Mouse (Mus musculus) C2C12 (cell line): ENCODE measurements around the gene Pdpr. TPM values are rescaled to one million over a fixed set of nuclear protein-coding genes. Genes with fewer than 3 reads are reported as not detected.

Source experiments
- H3K27me3 ChIP-seq: one replicate; pipeline ENCODE4 v1.6.1; 2011; ENCODE audit not compliant: control insufficient read depth, insufficient read depth, insufficient read length
- H3K36me3 ChIP-seq: one replicate; pipeline ENCODE4 v1.6.1; 2011; ENCODE audit not compliant: control insufficient read depth, insufficient read depth
- H3K4me3 ChIP-seq: one replicate; pipeline ENCODE4 v1.5.1; 2011; ENCODE audit warnings: mild to moderate bottlenecking, control low read depth; ENCODE audit not compliant: poor library complexity, insufficient read depth, severe bottlenecking
- H3K79me2 ChIP-seq: one replicate; pipeline ENCODE4 v1.6.1; 2011; ENCODE audit not compliant: control insufficient read depth, insufficient read depth
- H3K79me3 ChIP-seq: one replicate; pipeline ENCODE4 v1.6.1; 2011; ENCODE audit warnings: low read depth, control low read depth
- H3ac ChIP-seq: one replicate; pipeline ENCODE3; 2011; ENCODE audit warnings: low read depth; ENCODE audit not compliant: control insufficient read depth, insufficient read length
- CEBPB ChIP-seq: IDR thresholded peaks from one replicate; pipeline ENCODE4 v1.6.1; 2011; ENCODE audit warnings: low read depth, mild to moderate bottlenecking, control low read depth, moderate library complexity
- CTCF ChIP-seq: IDR thresholded peaks from one replicate; pipeline ENCODE4 v1.5.1; 2011; ENCODE audit not compliant: control insufficient read depth, insufficient read depth, insufficient read length
- FOSL1 ChIP-seq: IDR thresholded peaks from one replicate; pipeline ENCODE4 v1.8.0; 2011; ENCODE audit warnings: mild to moderate bottlenecking, low read length; ENCODE audit not compliant: poor library complexity, insufficient read depth, severe bottlenecking
- MAX ChIP-seq: IDR thresholded peaks from one replicate; pipeline ENCODE4 v1.6.1; 2011; ENCODE audit warnings: mild to moderate bottlenecking, control low read depth
- MYOD1 ChIP-seq: IDR thresholded peaks from one replicate; pipeline ENCODE4 v1.6.1; 2011; ENCODE audit warnings: low read depth; ENCODE audit not compliant: control insufficient read depth, insufficient read length
- MYOG ChIP-seq: IDR thresholded peaks from one replicate; pipeline ENCODE4 v1.6.1; 2011; ENCODE audit not compliant: control insufficient read depth, insufficient read length; ENCODE audit errors: extremely low read depth
- USF1 ChIP-seq: IDR thresholded peaks from one replicate; pipeline ENCODE4 v1.6.1; 2011; ENCODE audit warnings: low read depth, mild to moderate bottlenecking, control low read depth, moderate library complexity
- long read RNA-seq, 2 experiments: library from polyadenylated mRNA; unstranded; transcript quantifications; one replicate each; pipeline ENCODE4 v2.0.0; 2019 to 2020
- polyA plus RNA-seq: library from polyadenylated mRNA; unstranded; fragments of >200 nt; fragmentation: generic; extraction: Trizol; gene quantifications from one replicate; pipeline ENCODE4 v1.2.1, GENCODE M21; 2012; ENCODE audit warnings: missing spikeins

Gene Pdpr
- polyA plus RNA-seq = 5.2 TPM
- long read RNA-seq, experiment 1, partial matches to known transcripts = 3 of 4 reads
- long read RNA-seq, experiment 1, other reads (novel, unspliced or antisense) = 1 of 4 reads
- long read RNA-seq, experiment 2, full-length matches to known transcripts = 16 of 26 reads
- long read RNA-seq, experiment 2, partial matches to known transcripts = 2 of 26 reads
- long read RNA-seq, experiment 2, other reads (novel, unspliced or antisense) = 8 of 26 reads

GRCm38 (mm10) chr8:111093865-111094718 is at the start of gene Pdpr:
TSS of gene Pdpr (plus strand) at chr8:111094630.
- Histone ChIP-seq H3ac (peak within 1 kb of the TSS; percentile 59), H3K36me3 (no peaks in the 10 kb centered on the region), H3K79me3 (no peaks in the 10 kb centered on the region), H3K27me3 (no peaks in the 10 kb centered on the region), H3K79me2 (peaks cover 9% of the 10 kb centered on the region), H3K4me3 (peak within 1 kb of the TSS; percentile 44)
- TF ChIP-seq MAX (peak; percentile 81), CTCF (no peak)

- no peaks in the 10 kb centered on the region for H3K27me3 ChIP-seq
- TF ChIP-seq MYOG (no peak), MYOD1 (no peak), USF1 (no peak)
- H3K36me3 ChIP-seq = peaks cover 99% of the 10 kb centered on the region
Observed at GRCm38 (mm10) chr8:111048694-111049093, 45.7 kb upstream of the Pdpr start.

GRCm38 (mm10) chr8:111049106-111049505 is 45.3 kb upstream of the Pdpr start:
- no peaks in the 10 kb centered on the region for H3K79me2 ChIP-seq
- TF ChIP-seq FOSL1 = no peak
- no peak for TF ChIP-seq MAX
- no peak for TF ChIP-seq MYOD1
- no peak for TF ChIP-seq MYOG
- no peak for TF ChIP-seq CEBPB
- TF ChIP-seq USF1 = no peak
- no peak for TF ChIP-seq CTCF
- no peak overlapping the region for H3K4me3 ChIP-seq
- no peaks in the 10 kb centered on the region for H3K27me3 ChIP-seq
- no peak overlapping the region for H3ac ChIP-seq
- H3K79me3 ChIP-seq = no peaks in the 10 kb centered on the region
- H3K36me3 ChIP-seq = peaks cover 99% of the 10 kb centered on the region

More at GRCm38 (mm10) chr8:111048694-111049093, 45.7 kb upstream of the Pdpr start:
- no peaks in the 10 kb centered on the region for H3K79me3 ChIP-seq
- no peaks in the 10 kb centered on the region for H3K79me2 ChIP-seq
- no peak overlapping the region for H3K4me3 ChIP-seq
- H3ac ChIP-seq = no peak overlapping the region

- Histone ChIP-seq H3K36me3 (peaks cover 83% of the 10 kb centered on the region), H3K4me3 (no peak overlapping the region), H3K79me3 (peaks cover 11% of the 10 kb centered on the region), H3K79me2 (peaks cover 25% of the 10 kb centered on the region), H3ac (no peak overlapping the region), H3K27me3 (no peaks in the 10 kb centered on the region)
- TF ChIP-seq CTCF (no peak), USF1 (no peak), MYOG (no peak), MYOD1 (no peak), CEBPB (no peak), FOSL1 (no peak), MAX (no peak)
Observed at GRCm38 (mm10) chr8:111053827-111054518, 40.5 kb upstream of the Pdpr start.

DNA sequence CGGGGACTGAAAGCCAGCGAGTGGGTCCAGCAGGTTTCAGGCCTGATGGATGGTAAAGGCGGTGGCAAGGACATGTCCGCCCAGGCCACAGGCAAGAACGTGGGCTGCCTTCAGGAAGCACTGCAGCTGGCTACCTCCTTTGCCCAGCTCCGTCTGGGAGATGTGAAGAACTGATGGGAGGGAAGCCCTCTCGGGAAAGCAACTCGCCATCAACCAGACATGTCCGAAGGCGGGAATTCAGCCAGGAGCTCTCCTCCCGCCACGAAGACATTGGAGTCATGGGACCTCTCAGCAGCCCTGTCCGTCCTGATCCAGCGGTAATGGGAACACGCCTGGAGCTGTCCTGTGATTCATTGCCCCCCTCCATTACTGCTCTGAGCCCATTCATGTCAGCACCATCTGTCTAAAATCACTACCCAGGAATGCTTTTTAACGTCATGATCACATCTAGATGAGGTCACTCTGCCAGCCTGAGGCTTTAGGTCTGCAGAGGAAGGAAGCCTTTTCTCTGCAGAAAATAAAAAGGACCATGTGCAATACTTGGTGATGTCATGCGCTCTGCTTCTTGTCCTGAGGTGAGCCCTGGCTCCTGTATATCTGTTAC is 39.3 kb upstream of the Pdpr start:
- Histone ChIP-seq H3K79me3 (peaks cover 11% of the 10 kb centered on the region), H3ac (no peak overlapping the region), H3K79me2 (peaks cover 25% of the 10 kb centered on the region), H3K36me3 (peaks cover 72% of the 10 kb centered on the region), H3K4me3 (no peak overlapping the region), H3K27me3 (no peaks in the 10 kb centered on the region)
- TF ChIP-seq MYOG = no peak
- no peak for TF ChIP-seq CTCF
- no peak for TF ChIP-seq MYOD1
- no peak for TF ChIP-seq CEBPB
- no peak for TF ChIP-seq USF1
- TF ChIP-seq MAX = no peak
- TF ChIP-seq FOSL1 = no peak
